Mouse (Mus musculus) hindbrain, embryonic 11.5 days (tissue): ENCODE measurements around the gene Aldh3a1. TPM values are rescaled to one million over a fixed set of nuclear protein-coding genes. Genes with fewer than 3 reads are reported as not detected.

ENCODE experiments used
- ATAC-seq: fragments of 200-750 bp; cut with Nextera tagmentation; 2 replicates; pipeline ENCODE4 v1.8.0; 2017; ENCODE audit warnings: mild to moderate bottlenecking, moderate TSS enrichment, moderate library complexity; ENCODE audit not compliant: low FRiP score
- DNase-seq: peaks from one replicate; pipeline ENCODE4 v3.0.0-alpha.2; 2015; ENCODE audit warnings: low spot score
- H3K27ac ChIP-seq: fragments of 300-500 bp; sonication (generic); 2 replicates; pipeline ENCODE4 v1.5.1; 2014; ENCODE audit warnings: mild to moderate bottlenecking, low read depth, low read length
- H3K27me3 ChIP-seq: fragments of 300-500 bp; sonication (generic); 2 replicates; pipeline ENCODE4 v1.6.1; 2014; ENCODE audit warnings: mild to moderate bottlenecking, low read length, moderate library complexity, mixed read lengths; ENCODE audit not compliant: control insufficient read depth, insufficient read depth
- H3K36me3 ChIP-seq: fragments of 300-500 bp; sonication (generic); 2 replicates; pipeline ENCODE4 v1.6.1; 2014; ENCODE audit warnings: mild to moderate bottlenecking, low read length, moderate library complexity, mixed read lengths; ENCODE audit not compliant: control insufficient read depth, insufficient read depth
- H3K4me1 ChIP-seq: fragments of 300-500 bp; sonication (generic); replicated peaks from 2 replicates; pipeline ENCODE4 v1.6.1; 2014; ENCODE audit warnings: low read length, mixed read lengths; ENCODE audit not compliant: control insufficient read depth, insufficient read depth
- H3K4me2 ChIP-seq: fragments of 300-500 bp; sonication (generic); replicated peaks from 2 replicates; pipeline ENCODE4 v1.6.1; 2014; ENCODE audit warnings: mild to moderate bottlenecking, low read depth, low read length
- H3K4me3 ChIP-seq: fragments of 300-500 bp; sonication (generic); 2 replicates; pipeline ENCODE4 v1.5.1; 2014; ENCODE audit warnings: low read depth, low read length
- H3K9ac ChIP-seq: fragments of 300-500 bp; sonication (generic); 2 replicates; pipeline ENCODE4 v1.6.1; 2014; ENCODE audit warnings: low read depth, low read length
- H3K9me3 ChIP-seq: fragments of 300-500 bp; sonication (generic); 2 replicates; pipeline ENCODE4 v1.6.1; 2016; ENCODE audit warnings: low read length; ENCODE audit not compliant: control insufficient read depth
- WGBS: fragments of 180-500 bp; shearing (Covaris S2); extraction: QIAGEN DNeasy Blood & Tissue Kit; methylation state at CpG from one replicate; pipeline ENCODE4 v1.1.7; 2014; 5-methylcytosine and 5-hydroxymethylcytosine counted together
- polyA plus RNA-seq: library from polyadenylated mRNA; unstranded; fragments of >200 nt; fragmentation: Nextera tagmentation; extraction: Ambion mirVana; gene quantifications from 2 replicates; pipeline ENCODE4 v1.2.1, GENCODE M21; 2014

The Aldh3a1 gene
- polyA plus RNA-seq, result not detected in 2 replicates

DNA sequence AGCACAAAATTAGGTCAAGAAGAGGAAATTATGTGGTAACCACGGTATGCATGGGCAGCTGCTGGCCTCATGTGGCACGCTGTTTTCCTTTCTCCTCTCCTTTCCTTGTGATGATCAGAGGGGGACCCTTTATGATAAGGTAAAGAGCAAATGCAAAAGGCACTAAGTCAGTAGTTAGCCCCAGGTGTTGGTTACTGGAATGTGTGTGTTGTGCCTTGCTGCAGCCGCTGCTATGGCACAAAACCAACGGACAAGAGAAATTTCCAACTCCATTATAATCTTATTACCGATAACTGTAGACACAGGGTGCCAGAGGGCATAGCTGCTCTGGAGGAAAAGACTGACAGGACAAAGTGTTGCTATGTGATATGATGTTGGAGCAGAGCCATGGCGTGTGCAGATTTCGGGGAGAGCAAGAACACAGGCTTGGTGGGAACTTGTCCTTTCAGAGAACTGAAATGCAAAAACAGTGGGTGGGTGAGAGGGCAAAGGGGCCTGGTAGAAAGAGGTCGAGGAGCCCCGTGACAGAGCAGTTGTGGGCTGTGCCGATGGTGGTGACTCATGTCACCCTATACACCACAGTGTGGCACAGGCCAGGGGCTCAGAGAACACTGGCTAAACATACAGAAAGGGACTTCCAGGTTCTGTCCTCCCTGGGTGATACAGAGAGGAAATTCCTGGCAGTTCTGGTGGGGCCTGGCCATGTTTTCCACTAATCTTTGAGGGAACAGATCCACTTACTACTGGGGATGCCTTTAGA, at the start of gene Aldh3a1:
Gene Aldh3a1 (plus strand): TSS at position 51 of the 760 bp plus-strand sequence.
- H3K36me3 ChIP-seq, result no peaks in the 10 kb centered on the region
- H3K4me1 ChIP-seq, result no peaks in the 10 kb centered on the region
- H3K9me3 ChIP-seq, result no peaks in the 10 kb centered on the region
- no peak within 1 kb of the TSS for H3K4me3 ChIP-seq
- 76% methylated on average over 10 of the region's 10 CpGs for WGBS
- H3K27ac ChIP-seq, result no peak within 1 kb of the TSS
- no peak within 1 kb of the TSS for H3K9ac ChIP-seq
- H3K27me3 ChIP-seq, result no peaks in the 10 kb centered on the region
- ATAC-seq (no peak), DNase-seq (no peak)
- H3K4me2 ChIP-seq, result no peak within 1 kb of the TSS

DNA sequence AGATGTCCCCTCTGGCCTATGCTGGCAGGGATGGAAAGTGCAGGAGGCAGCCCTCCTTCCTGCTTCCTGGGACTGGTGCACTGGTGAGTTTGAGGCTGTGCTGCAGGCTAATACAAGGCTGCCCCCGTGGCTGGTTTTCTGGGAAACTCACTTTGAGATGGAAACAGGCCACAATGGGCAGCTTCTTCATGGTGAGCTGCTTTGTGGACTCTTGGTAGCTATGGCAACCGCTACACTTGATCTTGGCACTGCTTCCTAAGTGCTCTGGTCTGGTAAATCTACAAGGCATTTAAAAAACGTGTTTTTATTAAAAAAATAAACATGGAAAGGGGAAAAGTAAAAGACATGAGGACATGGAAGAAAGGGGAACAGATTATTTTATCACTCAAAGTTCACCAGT, 49.2 kb upstream of the Aldh3a1 start:
- H3K27ac ChIP-seq, result no peak overlapping the region
- H3K4me3 ChIP-seq, result no peak overlapping the region
- 79% methylated on average over 3 of the region's 3 CpGs for whole genome bisulfite sequencing
- H3K27me3 ChIP-seq, result no peaks in the 10 kb centered on the region
- H3K36me3 ChIP-seq, result peaks cover 51% of the 10 kb centered on the region
- no peak overlapping the region for H3K4me2 ChIP-seq
- H3K4me1 ChIP-seq, result no peaks in the 10 kb centered on the region
- DNase-seq, result no peak
- H3K9ac ChIP-seq, result no peak overlapping the region
- no peak for ATAC-seq
- H3K9me3 ChIP-seq, result no peaks in the 10 kb centered on the region

DNA sequence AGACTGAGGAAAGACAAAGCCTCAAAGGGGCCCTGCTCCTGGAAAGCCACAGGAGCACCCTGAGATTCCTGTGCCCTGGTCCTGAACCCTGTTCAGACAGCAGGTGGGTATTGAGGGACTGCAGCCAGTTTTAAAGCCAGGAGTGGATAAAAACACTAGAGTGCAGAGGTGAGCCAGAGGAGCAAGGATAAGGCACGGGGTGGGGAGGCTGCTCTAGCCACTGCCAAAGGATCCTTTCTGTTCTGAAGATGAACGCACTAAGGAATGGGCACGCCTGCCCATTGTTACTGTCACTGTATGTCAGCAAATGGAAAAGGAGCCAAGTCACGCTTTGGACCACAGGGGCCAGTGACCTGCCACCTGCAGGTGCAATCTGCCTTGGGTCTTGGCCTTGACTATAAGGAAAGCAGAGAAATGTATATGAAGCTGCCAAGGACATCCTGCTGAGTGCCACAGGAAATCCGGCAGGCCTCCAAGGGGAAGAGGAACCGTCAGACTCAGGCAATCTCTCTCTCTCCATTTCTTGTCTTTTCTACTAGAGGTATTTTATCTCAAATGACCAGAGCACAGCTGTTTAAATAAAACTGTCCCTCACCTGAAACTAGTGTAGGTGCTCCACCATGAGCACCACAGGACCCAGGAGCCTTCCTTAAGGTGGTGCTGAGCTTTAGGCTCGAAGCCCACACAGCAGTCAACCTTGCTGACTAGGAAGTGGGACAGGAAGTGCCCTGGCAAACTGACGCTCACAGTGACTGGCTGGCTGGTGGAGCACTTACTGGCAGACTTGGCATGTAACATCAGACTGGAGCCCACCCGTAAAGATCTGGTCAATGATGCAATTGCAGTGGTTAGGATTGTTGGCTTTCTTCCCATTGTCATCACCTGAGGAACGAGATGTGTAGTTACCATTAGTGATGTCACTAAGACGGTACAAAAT, 47.3 kb upstream of the Aldh3a1 start:
- no peak overlapping the region for H3K4me3 ChIP-seq
- no peak overlapping the region for H3K27ac ChIP-seq
- 78% methylated on average over 11 of the region's 11 CpGs for WGBS
- H3K9me3 ChIP-seq, result no peaks in the 10 kb centered on the region
- DNase-seq (no peak), ATAC-seq (no peak)
- H3K4me1 ChIP-seq, result no peaks in the 10 kb centered on the region
- peaks cover 44% of the 10 kb centered on the region for H3K36me3 ChIP-seq
- no peak overlapping the region for H3K9ac ChIP-seq
- no peaks in the 10 kb centered on the region for H3K27me3 ChIP-seq
- H3K4me2 ChIP-seq, result no peak overlapping the region

DNA sequence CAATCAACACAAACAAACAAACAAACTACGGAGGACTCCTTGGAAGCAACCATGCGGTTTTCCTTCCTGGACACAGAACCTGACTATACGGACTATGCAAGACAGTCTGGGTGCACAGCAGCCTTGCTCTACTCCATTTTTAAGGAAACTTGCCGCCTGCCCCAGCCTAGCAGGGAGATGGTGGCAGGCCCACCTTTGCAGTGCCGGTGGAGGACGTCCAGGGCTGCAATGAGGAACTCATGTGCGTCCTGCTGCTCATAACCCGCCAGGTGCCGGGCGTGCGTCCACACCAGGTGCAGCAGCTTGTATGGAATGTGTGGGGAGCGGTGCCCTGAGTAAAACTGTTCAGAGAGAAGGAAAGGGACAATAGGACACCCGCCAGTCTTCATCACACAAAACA, 46.2 kb upstream of the Aldh3a1 start:
- peaks cover 37% of the 10 kb centered on the region for H3K36me3 ChIP-seq
- no peaks in the 10 kb centered on the region for H3K4me1 ChIP-seq
- no peak overlapping the region for H3K9ac ChIP-seq
- WGBS, result 93% methylated on average over 13 of the region's 13 CpGs
- H3K27ac ChIP-seq, result no peak overlapping the region
- H3K27me3 ChIP-seq, result no peaks in the 10 kb centered on the region
- no peak overlapping the region for H3K4me3 ChIP-seq
- H3K9me3 ChIP-seq, result no peaks in the 10 kb centered on the region
- no peak overlapping the region for H3K4me2 ChIP-seq
- ATAC-seq (no peak), DNase-seq (no peak)

DNA sequence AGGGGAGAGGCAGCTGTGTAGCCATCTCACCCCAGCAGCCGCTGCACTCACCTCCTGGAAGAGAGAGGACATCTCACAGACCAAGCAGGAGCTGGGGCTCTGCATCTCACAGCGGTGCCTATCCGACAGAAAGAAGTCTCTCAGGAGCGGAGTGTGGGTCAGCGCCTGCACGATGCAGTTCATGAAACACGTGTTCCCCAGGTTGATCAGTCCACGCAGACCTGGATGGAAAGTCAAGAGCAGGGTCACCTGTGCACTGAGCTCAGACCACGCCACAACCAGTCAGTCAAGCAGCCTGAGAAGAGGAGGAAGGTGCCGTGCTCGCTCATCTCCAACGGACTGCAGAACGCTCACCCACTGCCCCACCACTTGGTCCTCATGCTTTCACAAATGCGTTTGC, 44.6 kb upstream of the Aldh3a1 start:
- H3K27me3 ChIP-seq, result no peaks in the 10 kb centered on the region
- H3K4me1 ChIP-seq, result no peaks in the 10 kb centered on the region
- no peak overlapping the region for H3K4me3 ChIP-seq
- no peak overlapping the region for H3K27ac ChIP-seq
- H3K9me3 ChIP-seq, result no peaks in the 10 kb centered on the region
- no peak overlapping the region for H3K4me2 ChIP-seq
- ATAC-seq (no peak), DNase-seq (no peak)
- 96% methylated on average over 14 of the region's 14 CpGs for WGBS
- H3K36me3 ChIP-seq, result peaks cover 43% of the 10 kb centered on the region
- no peak overlapping the region for H3K9ac ChIP-seq

DNA sequence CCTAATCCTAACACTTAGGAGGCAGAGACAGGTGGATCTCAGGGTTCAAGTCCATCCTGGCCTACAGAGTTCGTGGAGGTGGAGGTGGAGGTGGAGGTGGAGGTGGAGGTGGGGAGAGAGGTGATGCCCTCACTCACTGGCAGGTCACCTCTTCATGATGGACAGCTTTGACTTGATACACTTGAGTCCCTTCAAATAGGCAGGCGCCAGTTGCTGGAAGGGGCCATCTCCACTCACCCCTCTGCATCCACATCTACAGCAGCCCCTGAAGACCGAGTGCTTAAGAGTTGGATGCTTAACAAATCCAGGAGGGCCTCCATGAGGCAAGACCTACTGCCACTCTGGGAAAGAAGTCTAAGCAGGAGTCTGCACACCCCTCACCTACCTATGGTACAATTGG, 44.0 kb upstream of the Aldh3a1 start:
- no peak overlapping the region for H3K27ac ChIP-seq

DNA sequence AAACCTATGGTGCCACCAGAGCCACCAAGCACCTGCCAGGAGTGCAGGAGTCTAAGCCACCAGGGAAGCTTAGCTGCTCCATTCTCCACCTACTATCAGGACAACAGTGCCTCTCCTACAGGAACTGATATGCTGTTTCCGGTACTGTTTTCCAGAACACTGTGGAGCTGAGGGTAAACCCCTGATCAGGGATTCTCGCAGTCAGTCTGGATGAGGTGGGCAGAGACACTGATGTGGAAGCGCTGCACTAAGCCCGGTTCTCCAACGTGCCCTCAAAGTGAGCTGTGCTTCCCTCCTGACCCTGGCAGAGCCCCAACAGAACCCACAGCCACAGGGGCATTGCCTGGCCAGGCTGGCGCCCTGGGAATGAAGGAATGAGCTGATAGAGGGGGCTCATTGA, 43.0 kb upstream of the Aldh3a1 start:
- no peak overlapping the region for H3K4me3 ChIP-seq
- no peaks in the 10 kb centered on the region for H3K4me1 ChIP-seq
- ATAC-seq, result no peak
- peaks cover 33% of the 10 kb centered on the region for H3K36me3 ChIP-seq
- no peaks in the 10 kb centered on the region for H3K27me3 ChIP-seq
- H3K9me3 ChIP-seq, result no peaks in the 10 kb centered on the region
- H3K4me2 ChIP-seq, result no peak overlapping the region
- no peak overlapping the region for H3K27ac ChIP-seq
- no peak overlapping the region for H3K9ac ChIP-seq
- no peak for DNase-seq
- 96% methylated on average over 6 of the region's 6 CpGs for WGBS

More for the DNA sequence above, 44.0 kb upstream of the Aldh3a1 start:
- no peak overlapping the region for H3K4me3 ChIP-seq
- H3K36me3 ChIP-seq, result peaks cover 41% of the 10 kb centered on the region
- no peaks in the 10 kb centered on the region for H3K9me3 ChIP-seq
- H3K27me3 ChIP-seq, result no peaks in the 10 kb centered on the region
- no peak overlapping the region for H3K4me2 ChIP-seq
- no peak for ATAC-seq
- WGBS, result 87% methylated on average over 3 of the region's 3 CpGs
- no peak for DNase-seq
- H3K4me1 ChIP-seq, result no peaks in the 10 kb centered on the region
- H3K9ac ChIP-seq, result no peak overlapping the region

DNA sequence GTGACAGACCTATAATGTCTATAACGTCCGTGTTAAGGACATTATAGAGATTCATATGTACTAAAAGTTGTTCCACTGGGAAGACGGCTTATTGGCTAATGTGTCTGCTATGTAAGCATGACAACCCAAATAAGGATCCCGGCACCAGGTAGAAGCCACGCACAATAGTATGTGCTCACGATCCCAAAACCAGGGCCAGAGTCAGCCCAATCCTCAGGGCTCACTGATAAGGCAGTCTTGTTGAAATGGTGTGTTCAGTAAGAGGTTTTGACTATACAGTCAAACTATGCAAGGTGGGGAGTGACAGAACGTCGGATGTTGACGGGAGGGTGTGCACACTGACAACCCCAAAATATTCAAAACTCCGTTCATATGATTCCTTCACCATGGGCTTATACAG, 42.5 kb upstream of the Aldh3a1 start:
- H3K36me3 ChIP-seq, result peaks cover 31% of the 10 kb centered on the region
- H3K4me2 ChIP-seq, result no peak overlapping the region
- 94% methylated on average over 10 of the region's 10 CpGs for WGBS
- no peak overlapping the region for H3K9ac ChIP-seq
- H3K4me1 ChIP-seq, result no peaks in the 10 kb centered on the region
- H3K27me3 ChIP-seq, result no peaks in the 10 kb centered on the region
- DNase-seq (no peak), ATAC-seq (no peak)
- H3K27ac ChIP-seq, result no peak overlapping the region
- H3K9me3 ChIP-seq, result no peaks in the 10 kb centered on the region
- H3K4me3 ChIP-seq, result no peak overlapping the region
